Mouse (Mus musculus): ENCODE data around the gene Gm10488. TPM values are rescaled to one million over a fixed set of nuclear protein-coding genes. Genes with fewer than 3 reads are reported as not detected.

The Gm10488 gene
- polyA plus RNA-seq (2017; shearing (Covaris generic)) = not detected

DNA sequence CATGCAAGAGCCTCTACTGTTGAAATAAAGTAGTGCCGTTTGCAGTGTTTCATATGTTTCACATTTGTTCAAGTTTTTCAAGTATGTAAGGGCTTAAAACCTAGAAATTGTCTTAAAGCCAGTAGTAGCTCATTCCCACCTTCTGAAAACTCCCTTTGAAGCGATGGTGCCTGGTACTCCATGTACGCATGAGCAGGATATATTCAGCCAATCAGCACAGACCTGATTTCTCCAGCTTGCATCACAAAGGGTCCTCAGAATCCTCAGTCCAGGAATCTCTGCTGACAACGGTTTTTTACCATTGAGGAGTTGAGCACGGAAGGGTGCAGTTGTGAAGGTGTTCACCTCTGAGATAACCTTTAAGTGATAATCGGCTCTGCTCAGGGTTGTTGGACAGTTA is at the start of gene Gm10488:
Gm10488 (plus strand) TSS at position 301 of the 400 bp plus-strand sequence.

Measured in CD4-positive, CD25-positive, alpha-beta regulatory T cell (primary cell).